Mouse (Mus musculus) liver, embryonic 14.5 days (tissue): ENCODE results near the gene Clmn.

ENCODE experiments used
- CTCF ChIP-seq: IDR thresholded peaks from 2 replicates; pipeline ENCODE4 v1.5.1; 2016; ENCODE audit warnings: antibody characterized with exemption, low read depth, control low read depth
- EP300 ChIP-seq: IDR thresholded peaks from 2 replicates; pipeline ENCODE4 v1.6.1; 2016; ENCODE audit warnings: antibody characterized with exemption, low read depth

DNA sequence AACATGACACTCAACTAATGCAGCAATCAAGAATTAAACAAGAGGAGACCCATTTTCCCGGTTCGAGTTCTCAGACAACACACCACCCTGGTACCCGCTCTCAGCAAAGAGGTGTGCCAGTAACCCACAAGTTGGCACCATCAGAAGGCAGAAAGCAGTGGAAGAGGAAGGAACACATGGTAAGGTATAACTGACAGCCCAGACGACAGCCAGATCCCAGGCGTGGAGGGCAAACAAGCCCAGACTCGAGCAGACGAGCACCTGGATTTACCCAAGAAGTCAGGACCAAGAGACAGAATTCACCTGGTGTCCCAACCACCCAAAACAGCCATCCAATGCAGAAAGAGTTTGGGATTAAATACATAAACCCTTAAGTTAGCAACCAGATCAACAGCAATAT is 11.5 kb downstream of the Clmn start:
- TF ChIP-seq EP300 (no peak), CTCF (no peak)
